Mouse (Mus musculus) kidney, embryonic 14.5 days (tissue): ENCODE measurements around the gene Pecr. TPM values are rescaled to one million over a fixed set of nuclear protein-coding genes. Genes with fewer than 3 reads are reported as not detected.

Source experiments
- polyA plus RNA-seq: library from polyadenylated mRNA; unstranded; fragments of >200 nt; fragmentation: Nextera tagmentation; extraction: Ambion mirVana; gene quantifications from 2 replicates; pipeline ENCODE4 v1.2.1, GENCODE M21; 2014

The Pecr gene
- polyA plus RNA-seq, 1 experiment from 2014 or later: 46.0 TPM

Other genes with a start within 250 kb of the Pecr start
- 5.1 and 6.2 TPM in 2 replicates for gene Mreg, start 72.0 kb downstream of the Pecr start, polyA plus RNA-seq
- gene Tmem169, start 55 bp upstream of the Pecr start, polyA plus RNA-seq: 1.8 and 3.3 TPM in 2 replicates
- 59.5 and 72.0 TPM in 2 replicates for gene Xrcc5, start 23.1 kb upstream of the Pecr start, polyA plus RNA-seq